Mouse (Mus musculus): ENCODE measurements around the gene Efcc1. TPM values are rescaled to one million over a fixed set of nuclear protein-coding genes. Genes with fewer than 3 reads are reported as not detected.
A peak's percentile ranks its signal among the peaks of the same experiment; 100 is the strongest.

Efcc1 gene
- polyA plus RNA-seq, 1 experiment = 3.0 TPM

- H3K4me3 ChIP-seq (ENCODE audit: insufficient read depth, low read depth, low read length) = no peak overlapping the region
- no peaks in the 10 kb centered on the region for H3K27me3 ChIP-seq (replicated peaks; ENCODE audit: control insufficient read depth, insufficient read depth, low read length)
- H3K4me1 ChIP-seq (ENCODE audit: control insufficient read depth, insufficient read depth, low read length) = 0 out of 2 replicates have a peak, but pooled peaks cover 2% of the 10 kb centered on the region
- no peak for TF ChIP-seq CTCF (conservative IDR thresholded peaks at IDR 0.05; ENCODE audit: insufficient read depth, insufficient read length, low read depth, low read length)
- no peak for TF ChIP-seq POLR2A (IDR thresholded peaks at IDR 0.05; ENCODE audit: low read depth, low read length)
- no peak for DNase-seq
- 74% methylated on average over 6 of the region's 6 CpGs for WGBS
- H3K36me3 ChIP-seq (ENCODE audit: control insufficient read depth, insufficient read depth, low read length) = no peaks in the 10 kb centered on the region
- H3K27ac ChIP-seq (ENCODE audit: insufficient read depth, low read depth, low read length) = no peak overlapping the region
Observed at GRCm38 (mm10) chr6:87787108-87787890, 56.6 kb downstream of the Efcc1 start.

GRCm38 (mm10) chr6:87788266-87788895, 57.7 kb downstream of the Efcc1 start:
- WGBS = 85% methylated on average over 9 of the region's 9 CpGs
- H3K36me3 ChIP-seq (ENCODE audit: control insufficient read depth, insufficient read depth, low read length) = no peaks in the 10 kb centered on the region; the same call in 1 of the 2 replicates
- TF ChIP-seq CTCF (conservative IDR thresholded peaks at IDR 0.05; ENCODE audit: insufficient read depth, insufficient read length, low read depth, low read length) (no peak), POLR2A (IDR thresholded peaks at IDR 0.05; ENCODE audit: low read depth, low read length) (no peak)
- no peaks in the 10 kb centered on the region for H3K27me3 ChIP-seq (replicated peaks; ENCODE audit: control insufficient read depth, insufficient read depth, low read length)
- no peak overlapping the region for H3K27ac ChIP-seq (ENCODE audit: insufficient read depth, low read depth, low read length)
- H3K4me3 ChIP-seq (ENCODE audit: insufficient read depth, low read depth, low read length) = no peak overlapping the region
- no peak for DNase-seq
- H3K4me1 ChIP-seq (ENCODE audit: control insufficient read depth, insufficient read depth, low read length) = 0 out of 2 replicates have a peak, but pooled peaks cover 2% of the 10 kb centered on the region

- 29% methylated on average over 5 of the region's 5 CpGs for WGBS
- TF ChIP-seq POLR2A (IDR thresholded peaks at IDR 0.05; ENCODE audit: low read depth, low read length) (no peak), CTCF (conservative IDR thresholded peaks at IDR 0.05; ENCODE audit: insufficient read depth, insufficient read length, low read depth, low read length) (no peak)
- Histone ChIP-seq H3K27me3 (replicated peaks; ENCODE audit: control insufficient read depth, insufficient read depth, low read length) (no peaks in the 10 kb centered on the region), H3K4me3 (ENCODE audit: insufficient read depth, low read depth, low read length) (no peak overlapping the region), H3K27ac (ENCODE audit: insufficient read depth, low read depth, low read length) (no peak overlapping the region), H3K36me3 (ENCODE audit: control insufficient read depth, insufficient read depth, low read length) (no peaks in the 10 kb centered on the region; the same call in 1 of the 2 replicates), H3K4me1 (ENCODE audit: control insufficient read depth, insufficient read depth, low read length) (0 out of 2 replicates have a peak, but pooled peaks cover 2% of the 10 kb centered on the region)
- DNase-seq = peak; percentile 75
Observed at GRCm38 (mm10) chr6:87788896-87789587, 58.4 kb downstream of the Efcc1 start.

GRCm38 (mm10) chr6:87789791-87790190, 59.1 kb downstream of the Efcc1 start:
- no peak overlapping the region for H3K27ac ChIP-seq (ENCODE audit: insufficient read depth, low read depth, low read length)
- WGBS = 77% methylated on average over 6 of the region's 6 CpGs
- TF ChIP-seq CTCF (conservative IDR thresholded peaks at IDR 0.05; ENCODE audit: insufficient read depth, insufficient read length, low read depth, low read length) = no peak
- no peak for TF ChIP-seq POLR2A (IDR thresholded peaks at IDR 0.05; ENCODE audit: low read depth, low read length)

GRCm38 (mm10) chr6:87790779-87791480, 60.3 kb downstream of the Efcc1 start:
- TF ChIP-seq CTCF (conservative IDR thresholded peaks at IDR 0.05; ENCODE audit: insufficient read depth, insufficient read length, low read depth, low read length) = no peak
- TF ChIP-seq POLR2A (IDR thresholded peaks at IDR 0.05; ENCODE audit: low read depth, low read length) = no peak

More at GRCm38 (mm10) chr6:87789791-87790190, 59.1 kb downstream of the Efcc1 start:
- Histone ChIP-seq H3K27me3 (replicated peaks; ENCODE audit: control insufficient read depth, insufficient read depth, low read length) (no peaks in the 10 kb centered on the region), H3K4me3 (ENCODE audit: insufficient read depth, low read depth, low read length) (no peak overlapping the region), H3K36me3 (ENCODE audit: control insufficient read depth, insufficient read depth, low read length) (no peaks in the 10 kb centered on the region; the same call in 1 of the 2 replicates), H3K4me1 (ENCODE audit: control insufficient read depth, insufficient read depth, low read length) (0 out of 2 replicates have a peak, but pooled peaks cover 2% of the 10 kb centered on the region)
- DNase-seq = no peak

GRCm38 (mm10) chr6:87791826-87792225, 61.2 kb downstream of the Efcc1 start:
- no peak overlapping the region for H3K4me3 ChIP-seq (ENCODE audit: insufficient read depth, low read depth, low read length)
- TF ChIP-seq POLR2A (IDR thresholded peaks at IDR 0.05; ENCODE audit: low read depth, low read length) (no peak), CTCF (conservative IDR thresholded peaks at IDR 0.05; ENCODE audit: insufficient read depth, insufficient read length, low read depth, low read length) (no peak)
- 95% methylated on average over 5 of the region's 5 CpGs for WGBS
- H3K4me1 ChIP-seq (ENCODE audit: control insufficient read depth, insufficient read depth, low read length) = peaks cover 2% of the 10 kb centered on the region; the same call in 1 of the 2 replicates
- H3K27me3 ChIP-seq (replicated peaks; ENCODE audit: control insufficient read depth, insufficient read depth, low read length) = no peaks in the 10 kb centered on the region
- H3K36me3 ChIP-seq (ENCODE audit: control insufficient read depth, insufficient read depth, low read length) = no peaks in the 10 kb centered on the region; the same call in 1 of the 2 replicates
- no peak overlapping the region for H3K27ac ChIP-seq (ENCODE audit: insufficient read depth, low read depth, low read length)
- no peak for DNase-seq

More at GRCm38 (mm10) chr6:87790779-87791480, 60.3 kb downstream of the Efcc1 start:
- Histone ChIP-seq H3K4me1 (ENCODE audit: control insufficient read depth, insufficient read depth, low read length) (0 out of 2 replicates have a peak, but pooled peaks cover 2% of the 10 kb centered on the region), H3K36me3 (ENCODE audit: control insufficient read depth, insufficient read depth, low read length) (no peaks in the 10 kb centered on the region; the same call in 1 of the 2 replicates), H3K4me3 (ENCODE audit: insufficient read depth, low read depth, low read length) (no peak overlapping the region), H3K27ac (ENCODE audit: insufficient read depth, low read depth, low read length) (no peak overlapping the region), H3K27me3 (replicated peaks; ENCODE audit: control insufficient read depth, insufficient read depth, low read length) (no peaks in the 10 kb centered on the region)
- peak; percentile 33 for DNase-seq
- 54% methylated on average over 7 of the region's 7 CpGs for WGBS

Measured in kidney, adult 2 months (tissue).